Mouse (Mus musculus): ENCODE results near the gene Sstr3.

DNA sequence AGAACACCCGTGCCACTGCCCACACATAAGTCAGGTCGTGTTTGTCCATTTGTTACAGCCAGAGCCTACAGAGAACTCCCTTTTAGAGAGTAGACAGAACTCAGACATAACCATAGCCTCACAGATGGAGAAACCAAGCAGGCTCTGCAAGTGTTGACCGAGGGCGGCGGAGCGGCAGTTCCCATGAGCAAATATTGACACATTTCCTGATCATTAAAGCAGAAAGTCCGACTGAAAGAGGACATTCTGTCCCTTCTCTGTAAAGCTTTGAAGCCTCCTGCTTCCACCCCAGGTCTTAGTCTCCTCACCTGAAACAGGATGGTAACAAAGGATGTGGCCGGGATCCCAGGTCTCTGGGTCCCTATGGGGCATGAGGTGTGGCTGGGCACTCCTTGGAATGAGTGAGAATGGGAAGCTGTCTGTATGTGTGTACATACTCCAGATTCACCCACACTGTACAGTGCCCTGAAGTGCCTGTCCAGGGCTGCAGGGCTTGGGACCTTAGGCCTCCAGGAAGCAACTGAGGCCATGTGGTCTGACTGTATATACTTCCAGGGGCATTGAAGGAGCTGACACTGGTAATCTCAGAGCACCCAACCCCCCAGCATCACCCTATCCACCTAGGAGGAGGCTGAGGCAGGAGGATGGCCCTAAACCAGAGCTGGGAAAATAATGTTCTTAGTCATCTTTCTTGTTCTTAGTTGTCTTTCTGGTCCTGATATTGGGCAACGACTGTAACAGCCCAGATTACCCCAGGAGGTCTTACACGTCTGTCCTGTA, 11.7 kb downstream of the Sstr3 start:
- no peak for TF ChIP-seq CTCF (IDR thresholded peaks at IDR 0.05; ENCODE audit: control insufficient read depth, insufficient read depth, insufficient replicate concordance, low read depth, low read length)
- no peak for TF ChIP-seq POLR2A (IDR thresholded peaks at IDR 0.05; ENCODE audit: control insufficient read depth, low read depth, low read length)
